Mouse (Mus musculus): ENCODE data around the gene Elk4.

Elk4 gene

DNA sequence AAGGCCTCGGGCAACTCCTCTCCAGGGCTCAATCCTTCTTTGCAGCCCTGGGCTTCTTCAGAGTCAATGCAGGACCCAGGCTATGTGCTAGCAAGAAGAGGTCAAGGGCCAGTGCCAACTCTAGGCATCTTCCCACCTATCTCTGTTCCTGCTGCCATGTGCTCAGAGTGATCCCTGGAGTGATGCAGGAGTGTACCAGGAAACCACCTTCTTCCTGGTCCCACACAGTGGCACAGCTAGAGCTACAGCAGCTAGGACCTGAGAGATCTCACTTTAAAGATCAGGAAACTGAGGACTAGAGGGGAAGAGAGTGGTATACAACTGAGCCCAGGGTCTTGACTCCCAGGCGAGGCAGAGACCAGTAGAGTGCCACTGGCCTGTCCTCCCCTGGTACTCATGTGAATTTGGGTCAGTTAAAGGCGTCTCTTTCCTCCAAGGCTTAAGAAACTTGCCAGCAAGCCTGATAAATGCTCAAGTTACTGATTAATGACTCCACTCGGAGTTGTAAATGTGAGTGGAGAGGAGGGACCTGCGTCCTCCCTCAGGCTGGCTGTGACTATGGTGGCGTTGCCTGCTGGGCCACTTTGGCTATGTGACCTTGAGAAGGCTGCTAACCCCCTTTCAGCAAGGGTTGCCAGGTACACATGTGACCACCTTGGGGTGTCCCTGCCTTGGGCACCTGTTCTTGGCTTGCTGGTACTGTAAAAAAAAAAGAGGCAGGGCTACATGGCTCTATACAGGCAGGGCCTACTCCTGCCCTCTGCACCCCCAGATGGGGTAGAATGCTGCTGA, 54.5 kb downstream of the Elk4 start:
- in situ Hi-C loops (cut with MboI, MseI) = no loop called here

DNA sequence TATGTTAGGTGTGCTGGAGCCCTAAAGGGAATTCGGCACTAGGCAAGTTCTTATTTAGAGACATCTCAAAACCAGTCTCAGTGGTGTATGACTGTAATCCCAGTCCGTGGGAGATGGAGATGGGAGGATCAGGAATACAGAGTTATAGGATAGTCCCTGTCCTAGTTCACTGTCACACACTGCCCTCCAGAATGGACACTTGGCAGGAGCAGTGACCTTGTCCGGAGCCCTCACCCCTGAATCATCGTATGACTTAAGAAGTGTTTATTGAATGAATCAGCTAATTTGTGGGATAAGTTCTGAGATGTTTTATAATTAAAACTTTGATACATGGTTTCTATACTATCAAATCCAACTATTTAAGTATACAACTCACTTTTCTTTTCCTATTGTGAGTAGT, 55.7 kb downstream of the Elk4 start:
- in situ Hi-C loops (cut with MboI, MseI) = no loop called here

DNA sequence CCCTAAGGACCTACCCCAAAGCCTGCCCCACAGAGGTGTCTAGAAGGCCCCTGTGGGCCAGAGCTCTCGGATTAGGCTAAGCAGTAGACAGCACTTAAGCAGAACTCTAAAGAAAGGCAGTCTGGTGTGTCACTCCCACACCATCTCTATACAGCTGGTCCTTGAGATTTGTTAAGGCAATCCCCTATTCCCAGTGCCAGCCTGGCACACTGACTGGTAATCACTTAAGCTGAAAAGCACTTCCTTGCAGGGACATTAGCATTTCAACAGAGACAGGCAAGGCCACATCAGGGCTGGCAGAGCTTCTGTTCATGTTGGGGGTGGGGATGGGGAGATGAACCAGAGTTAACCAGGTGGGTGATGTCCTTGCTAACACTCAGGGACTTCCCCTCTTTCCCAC, 57.6 kb downstream of the Elk4 start:
- in situ Hi-C loops (cut with MboI, MseI) = no loop called here

DNA sequence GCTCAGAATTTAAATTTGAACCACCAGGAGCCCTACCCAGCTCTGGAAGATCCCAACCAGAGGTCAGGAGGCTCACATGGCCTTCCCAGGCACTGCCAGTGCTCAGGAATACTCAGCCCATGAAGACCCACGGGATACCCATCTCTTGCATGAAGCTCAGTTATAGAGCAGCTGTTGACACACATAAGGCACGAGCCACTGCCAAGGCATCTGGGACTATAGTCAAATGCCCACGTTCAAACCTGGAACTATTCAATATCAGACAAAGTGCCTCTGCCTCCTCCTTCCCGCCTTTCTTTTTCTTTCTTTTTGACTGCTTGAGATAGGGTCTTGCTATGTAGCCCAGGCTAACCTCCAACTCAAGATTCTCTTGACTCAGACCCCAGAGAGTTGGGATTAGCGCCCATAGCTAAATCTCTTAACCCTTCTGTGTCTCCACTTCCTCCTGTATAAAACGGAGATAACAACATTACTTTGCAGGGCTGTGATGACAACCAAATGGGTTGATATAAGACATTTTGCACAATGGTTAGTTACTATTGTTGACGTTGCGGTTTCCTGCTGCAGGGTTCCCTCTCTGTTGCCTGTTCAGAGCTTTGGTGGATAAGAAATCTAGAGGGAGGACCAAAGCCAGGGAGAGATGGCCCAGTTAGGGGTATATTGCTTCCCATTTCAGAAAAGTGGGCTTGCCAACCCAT, 58.2 kb downstream of the Elk4 start:
- in situ Hi-C loops (cut with MboI, MseI) = no loop called here

DNA sequence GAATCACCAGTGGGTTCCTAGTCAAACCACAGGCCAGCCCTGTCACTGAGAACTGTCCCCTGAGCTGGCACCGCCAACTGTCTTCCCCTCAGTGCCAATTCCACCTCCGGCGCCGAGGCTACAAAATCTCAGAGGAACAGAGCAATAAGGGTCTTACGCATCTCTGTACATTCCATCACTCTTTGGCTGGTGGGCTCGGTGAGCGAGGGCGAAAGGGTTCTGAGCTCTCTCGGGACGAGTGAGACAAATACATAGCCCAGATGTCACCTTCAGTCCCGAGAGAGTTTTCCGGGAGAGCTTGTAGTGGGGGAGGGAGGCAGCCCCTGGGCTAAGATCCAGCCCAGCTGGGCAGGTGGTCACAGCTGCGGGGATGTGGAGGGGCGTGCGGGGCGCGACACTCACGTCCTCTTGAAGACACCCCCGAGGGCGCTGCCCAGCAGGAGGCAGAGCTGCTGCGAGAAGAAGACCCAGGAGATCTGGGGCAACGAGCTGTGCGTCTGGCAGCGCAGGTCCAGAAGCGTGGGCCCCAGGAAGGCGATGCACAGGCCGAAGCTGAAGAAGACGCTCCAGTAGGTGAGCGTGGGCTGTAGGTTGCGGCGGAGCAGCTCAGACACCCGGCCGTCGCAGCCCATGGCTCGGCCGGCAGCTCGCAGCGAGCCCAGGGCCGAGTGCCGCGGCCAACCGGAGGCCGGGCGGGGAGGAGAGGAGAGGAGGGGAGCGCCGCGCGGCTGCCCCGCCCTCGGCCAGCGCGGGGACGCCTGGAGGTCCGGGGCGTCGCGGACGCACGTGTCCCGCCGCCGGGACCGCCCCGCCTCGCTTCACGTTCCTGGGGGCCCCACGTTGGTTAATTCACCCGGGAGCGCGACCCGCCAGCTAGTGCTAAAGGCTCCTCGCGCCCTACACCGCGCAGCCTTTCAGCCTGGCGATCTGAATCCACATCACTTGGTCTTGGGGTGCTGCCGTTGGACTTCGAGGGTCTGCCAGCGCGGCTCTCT, 60.2 kb downstream of the Elk4 start, which contains the start of gene Mfsd4a:
TSS of gene Mfsd4a (minus strand) at position 802 of the 995 bp plus-strand sequence.
- in situ Hi-C loops (cut with MboI, MseI) = no loop called here

DNA sequence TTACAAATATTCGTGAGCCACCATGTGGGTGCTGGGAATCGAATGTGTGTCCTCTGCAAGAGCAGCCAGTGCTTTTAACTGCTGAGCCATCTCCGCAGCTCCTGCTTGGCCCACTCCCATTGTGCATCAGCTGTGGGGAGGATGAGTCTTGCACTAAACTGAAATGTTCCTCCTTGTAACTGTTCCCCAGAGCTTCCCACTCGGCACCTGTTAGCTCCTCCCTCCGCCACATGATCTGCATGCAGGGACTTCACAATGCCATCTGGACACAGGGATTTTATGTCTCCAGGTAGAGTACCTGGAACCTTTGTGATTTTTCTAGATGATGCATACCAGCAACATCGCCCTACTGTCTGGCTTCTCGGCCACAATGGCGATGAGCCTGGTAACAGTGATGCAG, 62.0 kb downstream of the Elk4 start:
- in situ Hi-C loops (cut with MboI, MseI) = no loop called here

DNA sequence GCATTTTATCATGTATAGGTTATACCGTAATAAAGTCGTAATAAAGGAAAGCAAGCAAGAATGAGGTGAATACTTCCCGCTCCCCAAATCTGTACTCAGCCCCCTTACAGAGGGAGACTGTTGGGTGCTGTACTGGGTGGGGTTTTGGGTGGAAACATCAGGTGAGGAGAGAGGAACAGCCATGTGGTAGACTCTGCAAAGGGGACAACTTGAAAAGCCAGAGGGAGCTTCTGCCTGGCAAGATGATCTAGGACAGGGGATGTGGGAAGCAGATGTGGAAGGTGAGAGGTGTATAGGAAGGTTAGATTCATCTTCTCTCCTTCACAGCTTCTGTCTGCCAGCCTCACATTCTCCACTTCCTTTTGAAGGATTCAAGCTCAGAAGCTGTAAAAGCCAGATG, 63.3 kb downstream of the Elk4 start:
- in situ Hi-C loops (cut with MboI, MseI) = no loop called here

DNA sequence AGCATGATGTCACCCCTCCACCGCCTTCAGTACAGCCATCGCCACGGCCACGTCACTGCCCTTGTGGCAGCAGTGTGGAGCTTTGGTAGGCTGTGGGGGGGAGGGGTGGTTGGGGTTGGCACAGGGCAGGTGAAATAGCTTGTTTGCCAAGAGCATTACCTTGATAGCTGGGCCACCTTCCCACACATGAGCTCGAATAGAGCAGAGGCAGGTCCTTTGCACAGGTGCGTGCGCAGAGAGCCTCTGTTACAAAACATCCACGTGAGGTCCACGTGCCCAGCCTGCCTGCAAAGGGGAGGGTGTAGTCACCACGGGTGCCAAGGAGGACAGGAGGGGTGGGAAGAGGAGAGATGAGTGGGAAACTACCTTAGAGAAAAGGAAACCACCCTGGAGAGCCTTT, 68.2 kb downstream of the Elk4 start:
- in situ Hi-C loops (cut with MboI, MseI) = loop anchor here (25.0 kb wide), 1 partner anchor 1462 kb away; no protein-coding TSS in a partner anchor

DNA sequence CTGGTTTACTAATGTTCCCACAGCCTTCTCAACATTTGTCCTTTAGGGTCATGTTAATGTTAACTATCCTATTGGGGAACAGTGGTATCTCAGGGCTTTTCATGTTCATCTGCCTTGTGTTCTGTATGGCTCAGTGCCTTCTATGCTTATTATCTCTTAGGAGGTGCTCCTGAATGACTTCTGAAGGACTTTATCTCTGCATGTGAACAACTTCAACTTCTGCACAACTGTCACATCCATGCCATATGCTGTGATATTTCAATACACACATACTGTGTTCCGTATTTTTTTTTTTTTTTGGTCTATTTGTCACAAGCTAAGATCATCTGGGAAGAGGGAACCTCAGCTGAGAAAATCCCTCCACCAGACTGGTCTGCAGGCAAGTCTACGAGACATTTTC, 71.0 kb downstream of the Elk4 start:
- in situ Hi-C loops (cut with MboI, MseI) = loop anchor here (25.0 kb wide), 1 partner anchor 1459 kb away; no protein-coding TSS in a partner anchor

All from T-helper 2 cell (primary cell).